Mouse (Mus musculus): Measurements from ENCODE around the gene Fbxl20. TPM values are rescaled to one million over a fixed set of nuclear protein-coding genes. Genes with fewer than 3 reads are reported as not detected.

Fbxl20 gene
- polyA plus RNA-seq, 1 experiment from 2014 or later = 22.3 TPM

GRCm38 (mm10) chr11:98149304-98149750 lies 876 bp downstream of the Fbxl20 start:
- H3K4me1 ChIP-seq (replicated peaks; ENCODE audit: control insufficient read depth, insufficient read depth, low read length) = no peaks in the 10 kb centered on the region; the same call in 1 of the 2 replicates
- peak overlapping the region; percentile 95 for H3K27ac ChIP-seq (ENCODE audit: low read depth, low read length)
- no peaks in the 10 kb centered on the region for H3K36me3 ChIP-seq (ENCODE audit: control insufficient read depth, insufficient read depth, low read length)
- peak; percentile 92 for ATAC-seq (ENCODE audit: low FRiP score)
- H3K27me3 ChIP-seq (ENCODE audit: control insufficient read depth, insufficient read depth, low read length) = no peaks in the 10 kb centered on the region
- H3K9ac ChIP-seq (ENCODE audit: low read depth, low read length) = peak overlapping the region; percentile 84
- peak; percentile 97 for DNase-seq (ENCODE audit: low spot score)
- no peaks in the 10 kb centered on the region for H3K9me3 ChIP-seq (ENCODE audit: control insufficient read depth, low read length)
- peak overlapping the region; percentile 94 for H3K4me2 ChIP-seq (replicated peaks; ENCODE audit: low read depth, low read length)
- WGBS = 0% methylated on average over 10 of the region's 57 CpGs
- H3K4me3 ChIP-seq (ENCODE audit: low read depth, low read length) = peak overlapping the region; percentile 74

DNA sequence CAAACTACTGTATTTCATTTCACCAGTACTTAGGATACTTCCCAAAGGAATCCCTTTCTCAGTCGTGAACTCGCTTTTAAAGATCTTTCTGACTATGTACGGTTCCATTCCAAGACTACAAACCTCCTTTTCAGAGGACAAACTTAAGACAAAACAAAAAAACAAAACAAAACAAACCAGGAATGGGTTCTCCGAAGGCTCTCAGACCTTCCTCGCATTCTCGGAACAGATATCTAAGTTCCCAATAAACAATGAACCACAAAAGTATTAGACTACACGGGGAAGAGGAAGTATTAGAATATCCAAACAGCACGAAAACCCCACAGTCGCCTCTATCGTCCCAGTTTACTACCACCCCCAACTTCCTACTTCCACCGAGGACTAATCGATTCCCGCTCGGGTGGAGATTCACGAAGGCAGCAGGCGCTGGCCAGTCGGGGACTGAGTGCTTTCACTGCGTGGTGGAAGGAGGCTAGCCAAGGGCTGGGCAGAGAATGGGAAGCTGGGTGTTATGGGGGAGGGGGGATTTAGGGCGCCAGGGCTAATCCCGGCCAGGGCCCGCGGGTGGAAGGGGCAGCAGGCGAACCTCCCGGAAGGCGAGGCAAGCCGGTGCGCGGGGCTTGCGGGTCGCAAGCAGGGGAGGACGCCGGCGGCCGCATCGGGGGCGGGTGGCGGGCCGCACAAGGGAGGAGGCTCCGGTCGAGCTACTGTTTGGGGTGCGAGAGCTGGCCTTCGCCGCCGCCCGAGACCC lies 1.5 kb downstream of the Fbxl20 start:
- Histone ChIP-seq H3K27ac (ENCODE audit: low read depth, low read length) (peak overlapping the region; percentile 95), H3K9ac (ENCODE audit: low read depth, low read length) (peak overlapping the region; percentile 84), H3K4me3 (ENCODE audit: low read depth, low read length) (peak overlapping the region; percentile 74), H3K27me3 (ENCODE audit: control insufficient read depth, insufficient read depth, low read length) (no peaks in the 10 kb centered on the region), H3K36me3 (ENCODE audit: control insufficient read depth, insufficient read depth, low read length) (no peaks in the 10 kb centered on the region), H3K4me1 (replicated peaks; ENCODE audit: control insufficient read depth, insufficient read depth, low read length) (no peaks in the 10 kb centered on the region; the same call in 1 of the 2 replicates), H3K4me2 (replicated peaks; ENCODE audit: low read depth, low read length) (peak overlapping the region; percentile 94), H3K9me3 (ENCODE audit: control insufficient read depth, low read length) (no peaks in the 10 kb centered on the region)
- WGBS = 6% methylated on average over 24 of the region's 45 CpGs
- DNase-seq (ENCODE audit: low spot score) = no peak
- no peak for ATAC-seq (ENCODE audit: low FRiP score)

GRCm38 (mm10) chr11:98145856-98146255 lies 4.3 kb downstream of the Fbxl20 start:
- Histone ChIP-seq H3K9ac (ENCODE audit: low read depth, low read length) (no peak overlapping the region), H3K36me3 (ENCODE audit: control insufficient read depth, insufficient read depth, low read length) (no peaks in the 10 kb centered on the region), H3K4me1 (replicated peaks; ENCODE audit: control insufficient read depth, insufficient read depth, low read length) (no peaks in the 10 kb centered on the region; the same call in 1 of the 2 replicates), H3K9me3 (ENCODE audit: control insufficient read depth, low read length) (no peaks in the 10 kb centered on the region), H3K27me3 (ENCODE audit: control insufficient read depth, insufficient read depth, low read length) (no peaks in the 10 kb centered on the region), H3K27ac (ENCODE audit: low read depth, low read length) (no peak overlapping the region), H3K4me2 (replicated peaks; ENCODE audit: low read depth, low read length) (no peak overlapping the region), H3K4me3 (ENCODE audit: low read depth, low read length) (no peak overlapping the region)
- no peak for ATAC-seq (ENCODE audit: low FRiP score)
- WGBS = 81% methylated on average over 7 of the region's 7 CpGs
- DNase-seq (ENCODE audit: low spot score) = no peak

DNA sequence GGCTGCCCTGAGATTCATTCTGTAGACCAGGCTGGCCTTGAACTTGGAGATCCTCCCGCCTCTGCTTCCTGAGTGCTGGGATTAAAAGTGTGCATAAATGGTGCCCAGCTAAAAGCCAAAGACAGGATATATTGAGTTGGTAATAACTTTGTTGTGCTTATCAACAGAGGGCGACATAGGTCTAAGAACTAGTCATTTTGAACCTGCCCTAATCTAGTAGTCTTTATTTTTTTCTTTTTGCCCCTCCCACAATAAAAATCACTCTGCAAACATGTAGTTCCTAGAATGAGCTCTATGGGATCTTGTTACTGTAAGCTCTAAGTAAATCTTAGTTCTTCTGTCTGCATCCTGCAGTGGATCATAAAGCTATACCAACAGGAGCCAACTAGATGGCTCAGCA lies 7.7 kb downstream of the Fbxl20 start:
- H3K36me3 ChIP-seq (ENCODE audit: control insufficient read depth, insufficient read depth, low read length) = no peaks in the 10 kb centered on the region
- 89% methylated on average over 2 of the region's 2 CpGs for WGBS
- no peaks in the 10 kb centered on the region for H3K9me3 ChIP-seq (ENCODE audit: control insufficient read depth, low read length)
- H3K4me1 ChIP-seq (replicated peaks; ENCODE audit: control insufficient read depth, insufficient read depth, low read length) = no peaks in the 10 kb centered on the region
- no peak overlapping the region for H3K4me3 ChIP-seq (ENCODE audit: low read depth, low read length)
- no peak overlapping the region for H3K9ac ChIP-seq (ENCODE audit: low read depth, low read length)
- no peaks in the 10 kb centered on the region for H3K27me3 ChIP-seq (ENCODE audit: control insufficient read depth, insufficient read depth, low read length)
- no peak overlapping the region for H3K27ac ChIP-seq (ENCODE audit: low read depth, low read length)
- H3K4me2 ChIP-seq (replicated peaks; ENCODE audit: low read depth, low read length) = no peak overlapping the region
- DNase-seq (ENCODE audit: low spot score) (no peak), ATAC-seq (ENCODE audit: low FRiP score) (no peak)

DNA sequence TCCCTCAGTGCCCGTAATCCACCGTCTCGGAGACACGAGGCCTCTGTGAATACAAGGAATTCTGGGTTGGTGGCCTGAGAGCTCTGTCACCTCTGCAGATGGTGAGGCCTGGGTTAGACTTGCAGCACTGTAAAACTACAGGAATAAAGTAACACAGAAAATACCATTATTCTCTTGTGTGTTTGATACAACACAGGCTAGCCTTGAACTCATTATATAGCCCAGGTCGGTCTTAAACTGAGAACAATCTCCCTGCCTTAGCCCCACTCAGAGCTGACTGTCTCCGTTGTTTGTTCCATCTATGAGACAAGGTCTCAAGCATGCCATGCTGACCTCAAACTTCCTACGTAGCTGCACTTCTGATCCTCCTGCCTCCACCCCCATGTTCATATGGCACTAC lies 11.3 kb downstream of the Fbxl20 start:
- Histone ChIP-seq H3K27ac (ENCODE audit: low read depth, low read length) (no peak overlapping the region), H3K4me2 (replicated peaks; ENCODE audit: low read depth, low read length) (no peak overlapping the region), H3K36me3 (ENCODE audit: control insufficient read depth, insufficient read depth, low read length) (no peaks in the 10 kb centered on the region), H3K4me3 (ENCODE audit: low read depth, low read length) (no peak overlapping the region), H3K4me1 (replicated peaks; ENCODE audit: control insufficient read depth, insufficient read depth, low read length) (no peaks in the 10 kb centered on the region), H3K9me3 (ENCODE audit: control insufficient read depth, low read length) (no peaks in the 10 kb centered on the region), H3K9ac (ENCODE audit: low read depth, low read length) (no peak overlapping the region), H3K27me3 (ENCODE audit: control insufficient read depth, insufficient read depth, low read length) (no peaks in the 10 kb centered on the region)
- DNase-seq (ENCODE audit: low spot score) (no peak), ATAC-seq (ENCODE audit: low FRiP score) (no peak)
- 90% methylated on average over 7 of the region's 7 CpGs for WGBS

GRCm38 (mm10) chr11:98137836-98138235 lies 12.4 kb downstream of the Fbxl20 start:
- Histone ChIP-seq H3K36me3 (ENCODE audit: control insufficient read depth, insufficient read depth, low read length) (no peaks in the 10 kb centered on the region), H3K4me1 (replicated peaks; ENCODE audit: control insufficient read depth, insufficient read depth, low read length) (no peaks in the 10 kb centered on the region), H3K9ac (ENCODE audit: low read depth, low read length) (no peak overlapping the region), H3K4me2 (replicated peaks; ENCODE audit: low read depth, low read length) (no peak overlapping the region), H3K27ac (ENCODE audit: low read depth, low read length) (no peak overlapping the region), H3K4me3 (ENCODE audit: low read depth, low read length) (no peak overlapping the region), H3K9me3 (ENCODE audit: control insufficient read depth, low read length) (no peaks in the 10 kb centered on the region), H3K27me3 (ENCODE audit: control insufficient read depth, insufficient read depth, low read length) (no peaks in the 10 kb centered on the region)
- ATAC-seq (ENCODE audit: low FRiP score) (no peak), DNase-seq (ENCODE audit: low spot score) (no peak)
- WGBS = 87% methylated on average over 11 of the region's 11 CpGs

GRCm38 (mm10) chr11:98134951-98135350 lies 15.3 kb downstream of the Fbxl20 start:
- Histone ChIP-seq H3K36me3 (ENCODE audit: control insufficient read depth, insufficient read depth, low read length) (no peaks in the 10 kb centered on the region), H3K9ac (ENCODE audit: low read depth, low read length) (no peak overlapping the region), H3K4me2 (replicated peaks; ENCODE audit: low read depth, low read length) (no peak overlapping the region), H3K4me1 (replicated peaks; ENCODE audit: control insufficient read depth, insufficient read depth, low read length) (no peaks in the 10 kb centered on the region), H3K4me3 (ENCODE audit: low read depth, low read length) (no peak overlapping the region), H3K9me3 (ENCODE audit: control insufficient read depth, low read length) (no peaks in the 10 kb centered on the region), H3K27me3 (ENCODE audit: control insufficient read depth, insufficient read depth, low read length) (no peaks in the 10 kb centered on the region), H3K27ac (ENCODE audit: low read depth, low read length) (no peak overlapping the region)
- WGBS = 69% methylated on average over 4 of the region's 4 CpGs
- ATAC-seq (ENCODE audit: low FRiP score) (no peak), DNase-seq (ENCODE audit: low spot score) (no peak)

DNA sequence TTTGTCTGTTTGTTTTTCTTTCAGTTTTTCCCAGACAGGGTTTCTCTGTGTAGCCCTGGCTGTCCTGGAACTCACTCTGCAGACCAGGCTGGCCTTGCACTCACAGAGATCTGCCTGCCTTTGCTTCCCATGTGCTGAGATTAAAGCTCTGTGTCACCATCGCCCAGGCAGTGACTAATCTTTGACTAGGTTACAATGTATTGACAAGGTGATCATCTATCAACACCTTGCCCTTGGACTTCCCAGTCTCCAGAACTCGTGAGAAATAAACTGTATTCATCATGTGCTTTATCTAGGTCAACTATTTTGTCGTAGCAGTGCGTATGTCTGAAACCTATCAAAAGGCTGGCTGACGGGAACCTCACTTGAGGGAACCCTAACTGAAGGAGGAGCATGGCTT lies 26.8 kb downstream of the Fbxl20 start:
- Histone ChIP-seq H3K36me3 (ENCODE audit: control insufficient read depth, insufficient read depth, low read length) (no peaks in the 10 kb centered on the region), H3K27ac (ENCODE audit: low read depth, low read length) (no peak overlapping the region), H3K27me3 (ENCODE audit: control insufficient read depth, insufficient read depth, low read length) (no peaks in the 10 kb centered on the region), H3K4me3 (ENCODE audit: low read depth, low read length) (no peak overlapping the region), H3K9me3 (ENCODE audit: control insufficient read depth, low read length) (no peaks in the 10 kb centered on the region), H3K4me2 (replicated peaks; ENCODE audit: low read depth, low read length) (no peak overlapping the region), H3K9ac (ENCODE audit: low read depth, low read length) (no peak overlapping the region), H3K4me1 (replicated peaks; ENCODE audit: control insufficient read depth, insufficient read depth, low read length) (no peaks in the 10 kb centered on the region)
- DNase-seq (ENCODE audit: low spot score) (no peak), ATAC-seq (ENCODE audit: low FRiP score) (no peak)
- WGBS = 92% methylated on average over 5 of the region's 5 CpGs

DNA sequence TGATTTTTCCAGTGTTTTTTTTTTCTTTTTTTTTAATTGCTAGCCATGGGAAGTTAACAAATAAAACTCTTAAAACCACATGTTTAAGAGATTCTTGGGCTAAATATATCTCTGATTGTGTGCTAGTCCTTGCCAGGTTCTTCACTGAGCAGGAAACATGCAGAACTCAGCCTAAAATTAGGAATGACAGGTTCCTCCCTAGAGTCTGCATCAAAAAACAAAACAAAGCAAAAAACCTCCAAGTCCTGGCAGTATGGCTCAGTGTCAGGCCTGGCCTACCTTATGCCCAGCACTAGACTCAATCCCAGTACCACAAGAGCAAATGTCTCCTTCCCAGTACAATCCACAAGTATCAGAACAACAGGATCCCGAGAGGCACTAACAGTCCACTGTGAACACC lies 35.8 kb downstream of the Fbxl20 start:
- no peak overlapping the region for H3K4me3 ChIP-seq (ENCODE audit: low read depth, low read length)
- H3K4me2 ChIP-seq (replicated peaks; ENCODE audit: low read depth, low read length) = no peak overlapping the region
- DNase-seq (ENCODE audit: low spot score) (no peak), ATAC-seq (ENCODE audit: low FRiP score) (no peak)
- 82% methylated on average over 1 of the region's 1 CpGs for WGBS
- H3K27me3 ChIP-seq (ENCODE audit: control insufficient read depth, insufficient read depth, low read length) = no peaks in the 10 kb centered on the region
- H3K9ac ChIP-seq (ENCODE audit: low read depth, low read length) = no peak overlapping the region
- H3K27ac ChIP-seq (ENCODE audit: low read depth, low read length) = no peak overlapping the region
- no peaks in the 10 kb centered on the region for H3K4me1 ChIP-seq (replicated peaks; ENCODE audit: control insufficient read depth, insufficient read depth, low read length)
- H3K9me3 ChIP-seq (ENCODE audit: control insufficient read depth, low read length) = no peaks in the 10 kb centered on the region
- no peaks in the 10 kb centered on the region for H3K36me3 ChIP-seq (ENCODE audit: control insufficient read depth, insufficient read depth, low read length)

All from hindbrain, embryonic 11.5 days (tissue).